Mouse (Mus musculus) limb, embryonic 14.5 days (tissue): Measurements from ENCODE around the gene Arhgap11a. TPM values are rescaled to one million over a fixed set of nuclear protein-coding genes. Genes with fewer than 3 reads are reported as not detected.

Source experiments
- ATAC-seq: fragments of 200-750 bp; cut with Nextera tagmentation; 2 replicates; pipeline ENCODE4 v1.8.0; 2017; ENCODE audit warnings: low read depth, moderate number of reproducible peaks, moderate TSS enrichment; ENCODE audit not compliant: low FRiP score
- DNase-seq: peaks from one replicate; pipeline ENCODE4 v3.0.0-alpha.2; 2015; ENCODE audit warnings: low spot score
- H3K27ac ChIP-seq: fragments of 300-500 bp; sonication (generic); replicated peaks from 2 replicates; pipeline ENCODE4 v1.5.1; 2014; ENCODE audit warnings: low read depth, mild to moderate bottlenecking, low read length, moderate library complexity, mixed read lengths
- H3K27me3 ChIP-seq: fragments of 300-500 bp; sonication (generic); 2 replicates; pipeline ENCODE4 v1.6.1; 2014; ENCODE audit warnings: low read length, mixed read lengths; ENCODE audit not compliant: control insufficient read depth, insufficient read depth
- H3K36me3 ChIP-seq: fragments of 300-500 bp; sonication (generic); 2 replicates; pipeline ENCODE4 v1.6.1; 2014; ENCODE audit warnings: mild to moderate bottlenecking, low read length, moderate library complexity, mixed read lengths; ENCODE audit not compliant: control insufficient read depth, insufficient read depth
- H3K4me1 ChIP-seq: fragments of 300-500 bp; sonication (generic); 2 replicates; pipeline ENCODE4 v1.6.1; 2014; ENCODE audit warnings: antibody characterized with exemption, low read length, mixed read lengths; ENCODE audit not compliant: control insufficient read depth, insufficient read depth
- H3K4me2 ChIP-seq: fragments of 300-500 bp; sonication (generic); replicated peaks from 2 replicates; pipeline ENCODE4 v1.6.1; 2014; ENCODE audit warnings: low read depth, mild to moderate bottlenecking, low read length, moderate library complexity; ENCODE audit not compliant: severe bottlenecking
- H3K4me3 ChIP-seq: fragments of 300-500 bp; sonication (generic); replicated peaks from 2 replicates; pipeline ENCODE4 v1.5.1; 2014; ENCODE audit warnings: low read length
- H3K9ac ChIP-seq: fragments of 300-500 bp; sonication (generic); 2 replicates; pipeline ENCODE4 v1.6.1; 2014; ENCODE audit warnings: mild to moderate bottlenecking, low read depth, low read length, moderate library complexity; ENCODE audit not compliant: severe bottlenecking
- H3K9me3 ChIP-seq: fragments of 300-500 bp; sonication (generic); 2 replicates; pipeline ENCODE4 v1.6.1; 2016; ENCODE audit warnings: low read length; ENCODE audit not compliant: control insufficient read depth
- POLR2A ChIP-seq: fragments of 200-500 bp; IDR thresholded peaks from 2 replicates; pipeline ENCODE4 v1.8.0; 2012; ENCODE audit warnings: inconsistent platforms, mild to moderate bottlenecking, moderate library complexity, borderline replicate concordance; ENCODE audit not compliant: insufficient read depth, insufficient read length; ENCODE audit errors: extremely low read depth
- WGBS: fragments of 180-500 bp; shearing (Covaris S2); extraction: QIAGEN DNeasy Blood & Tissue Kit; methylation state at CpG from one replicate; pipeline ENCODE4 v1.1.7; 2014; 5-methylcytosine and 5-hydroxymethylcytosine counted together
- polyA plus RNA-seq, 2 experiments: library from polyadenylated mRNA; depleted of rRNA in 1 of 2; stranded (reverse) in 1 of 2; unstranded in 1 of 2; fragments of >200 nt; fragmentation: Nextera tagmentation in 1 of 2; extraction: Ambion mirVana in 1 of 2; gene quantifications; 2 replicates each; pipeline versions ENCODE4 v1.2.1 to v1.2.3; 2012 to 2014

The Arhgap11a gene
- polyA plus RNA-seq, 2 experiments, result 4.2 to 23.5 TPM

DNA sequence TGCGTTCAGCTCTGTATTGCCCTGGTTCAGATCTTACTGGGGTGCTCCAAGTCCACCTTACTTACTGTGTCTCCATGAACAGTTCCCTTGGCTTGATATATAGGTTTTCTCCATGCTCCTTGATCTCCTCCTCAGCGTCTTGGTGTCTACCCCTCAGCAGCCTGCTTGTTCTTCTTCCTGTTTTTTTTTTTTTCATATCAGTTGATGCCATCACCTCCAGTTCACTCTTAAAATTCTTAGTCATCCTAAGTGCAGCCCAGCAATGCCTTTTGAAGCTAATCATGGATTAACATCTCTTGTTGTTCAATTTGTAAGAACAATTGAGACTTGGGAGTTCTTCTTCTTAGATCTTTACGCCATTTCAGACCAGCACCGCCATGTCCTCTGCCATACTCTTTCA is 19.9 kb upstream of the Arhgap11a start:
- no peak for TF ChIP-seq POLR2A
- no peaks in the 10 kb centered on the region for H3K9me3 ChIP-seq

GRCm38 (mm10) chr2:113866155-113866554 is 17.7 kb upstream of the Arhgap11a start:
- TF ChIP-seq POLR2A, result no peak
- ATAC-seq (no peak), DNase-seq (peak; percentile 38)
- Histone ChIP-seq H3K27ac (no peak overlapping the region), H3K9ac (no peak overlapping the region), H3K4me3 (no peak overlapping the region), H3K9me3 (no peaks in the 10 kb centered on the region), H3K36me3 (no peaks in the 10 kb centered on the region), H3K4me2 (no peak overlapping the region), H3K27me3 (no peaks in the 10 kb centered on the region), H3K4me1 (no peaks in the 10 kb centered on the region)
- 39% methylated on average over 2 of the region's 2 CpGs for WGBS

More for the DNA sequence above, 19.9 kb upstream of the Arhgap11a start:
- ATAC-seq (no peak), DNase-seq (no peak)
- H3K4me3 ChIP-seq, result no peak overlapping the region
- H3K27ac ChIP-seq, result no peak overlapping the region
- 87% methylated on average over 4 of the region's 4 CpGs for WGBS
- H3K4me1 ChIP-seq, result no peaks in the 10 kb centered on the region
- H3K9ac ChIP-seq, result no peak overlapping the region
- no peaks in the 10 kb centered on the region for H3K27me3 ChIP-seq
- no peak overlapping the region for H3K4me2 ChIP-seq
- H3K36me3 ChIP-seq, result no peaks in the 10 kb centered on the region

- peak; percentile 38; the same call in 1 of the 2 replicates for ATAC-seq
- peak; percentile 49 for DNase-seq
- no peaks in the 10 kb centered on the region for H3K27me3 ChIP-seq
- peak overlapping the region; percentile 79 for H3K4me2 ChIP-seq
- peak overlapping the region; percentile 67 for H3K27ac ChIP-seq
- peaks cover 16% of the 10 kb centered on the region for H3K4me1 ChIP-seq
- peak overlapping the region; percentile 63 for H3K9ac ChIP-seq
- peak overlapping the region; percentile 62 for H3K4me3 ChIP-seq
- no peak for TF ChIP-seq POLR2A
- no peaks in the 10 kb centered on the region for H3K36me3 ChIP-seq
- H3K9me3 ChIP-seq, result no peaks in the 10 kb centered on the region
- 0% methylated on average over 3 of the region's 3 CpGs for WGBS
Measured at GRCm38 (mm10) chr2:113849141-113849540, 680 bp upstream of the Arhgap11a start.

DNA sequence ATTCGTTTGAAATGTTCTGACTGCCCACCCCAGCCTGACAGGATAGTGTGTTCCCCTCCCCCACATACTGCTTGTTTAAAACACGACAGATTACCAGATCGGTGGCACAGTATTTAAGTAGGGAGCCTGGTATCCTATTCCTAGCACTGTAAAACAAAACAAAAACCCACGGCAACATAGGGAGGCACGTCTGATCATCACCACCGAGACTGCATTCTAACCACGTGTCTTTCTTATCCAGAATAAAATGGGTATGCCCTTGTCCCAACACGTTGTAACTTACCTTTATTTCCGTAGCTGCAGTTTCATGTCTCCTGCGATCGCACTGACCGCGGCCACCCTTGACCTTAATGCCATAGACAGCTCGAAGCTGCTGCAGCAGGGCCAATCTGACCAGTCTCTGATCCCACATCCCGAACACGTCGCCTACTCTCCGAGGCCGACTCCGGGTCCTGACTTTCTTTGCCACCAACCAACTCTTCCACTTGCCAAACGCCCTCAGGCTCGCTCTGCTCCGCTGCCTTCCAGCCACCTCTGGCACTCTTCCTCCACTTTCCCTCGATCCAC is 700 bp downstream of the Arhgap11a start:
- no peak for DNase-seq
- Histone ChIP-seq H3K27me3 (no peaks in the 10 kb centered on the region), H3K27ac (peak overlapping the region; percentile 53), H3K4me2 (peak overlapping the region; percentile 79), H3K36me3 (peaks cover 8% of the 10 kb centered on the region), H3K4me3 (peak overlapping the region; percentile 62), H3K9ac (peak overlapping the region; percentile 63), H3K9me3 (no peaks in the 10 kb centered on the region), H3K4me1 (peaks cover 16% of the 10 kb centered on the region)
- under 1% methylated on average over 24 of the region's 24 CpGs for WGBS
- no peak for TF ChIP-seq POLR2A
- ATAC-seq, result no peak

GRCm38 (mm10) chr2:113845081-113845480 is 3.4 kb downstream of the Arhgap11a start:
- no peak for DNase-seq
- Histone ChIP-seq H3K4me1 (peaks cover 16% of the 10 kb centered on the region), H3K4me3 (no peak overlapping the region), H3K36me3 (peaks cover 25% of the 10 kb centered on the region), H3K27me3 (no peaks in the 10 kb centered on the region), H3K4me2 (no peak overlapping the region), H3K27ac (no peak overlapping the region), H3K9ac (no peak overlapping the region), H3K9me3 (no peaks in the 10 kb centered on the region)
- no peak for ATAC-seq
- 74% methylated on average over 4 of the region's 4 CpGs for WGBS
- TF ChIP-seq POLR2A, result no peak
